Mouse (Mus musculus): ENCODE measurements around the gene Tnip1.
A peak's percentile ranks its signal among the peaks of the same experiment; 100 is the strongest.

Gene Tnip1

GRCm38 (mm10) chr11:54930318-54930979 lies 32.3 kb downstream of the Tnip1 start:
- peak; percentile 65 for DNase-seq

GRCm38 (mm10) chr11:54929744-54930143 lies 33.0 kb downstream of the Tnip1 start:
- no peak for DNase-seq

- no peak for DNase-seq
These were observed 33.4 kb downstream of the Tnip1 start for GRCm38 (mm10) chr11:54929290-54929689.

DNA sequence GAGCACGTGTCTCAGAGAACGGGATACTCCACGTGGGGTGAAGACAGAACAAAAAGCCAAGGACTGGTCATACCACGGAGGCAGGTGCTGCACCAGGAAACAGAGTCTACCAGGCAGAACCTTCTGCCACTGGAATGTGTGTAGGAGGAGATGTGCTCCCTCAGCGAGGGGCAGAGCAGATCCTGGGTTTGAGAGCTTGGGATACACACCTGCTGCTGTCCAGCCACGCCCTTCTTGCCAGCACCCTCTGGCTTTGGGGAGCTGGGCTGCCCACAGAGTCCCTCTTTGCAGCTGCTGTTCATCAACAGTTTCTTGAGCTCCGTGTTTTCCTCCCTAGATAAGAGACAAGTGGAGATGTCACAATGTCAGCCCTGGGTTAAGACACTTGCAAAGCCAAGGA lies 33.8 kb downstream of the Tnip1 start:
- DNase-seq = no peak

GRCm38 (mm10) chr11:54928219-54928618 lies 34.5 kb downstream of the Tnip1 start:
- no peak for DNase-seq

DNA sequence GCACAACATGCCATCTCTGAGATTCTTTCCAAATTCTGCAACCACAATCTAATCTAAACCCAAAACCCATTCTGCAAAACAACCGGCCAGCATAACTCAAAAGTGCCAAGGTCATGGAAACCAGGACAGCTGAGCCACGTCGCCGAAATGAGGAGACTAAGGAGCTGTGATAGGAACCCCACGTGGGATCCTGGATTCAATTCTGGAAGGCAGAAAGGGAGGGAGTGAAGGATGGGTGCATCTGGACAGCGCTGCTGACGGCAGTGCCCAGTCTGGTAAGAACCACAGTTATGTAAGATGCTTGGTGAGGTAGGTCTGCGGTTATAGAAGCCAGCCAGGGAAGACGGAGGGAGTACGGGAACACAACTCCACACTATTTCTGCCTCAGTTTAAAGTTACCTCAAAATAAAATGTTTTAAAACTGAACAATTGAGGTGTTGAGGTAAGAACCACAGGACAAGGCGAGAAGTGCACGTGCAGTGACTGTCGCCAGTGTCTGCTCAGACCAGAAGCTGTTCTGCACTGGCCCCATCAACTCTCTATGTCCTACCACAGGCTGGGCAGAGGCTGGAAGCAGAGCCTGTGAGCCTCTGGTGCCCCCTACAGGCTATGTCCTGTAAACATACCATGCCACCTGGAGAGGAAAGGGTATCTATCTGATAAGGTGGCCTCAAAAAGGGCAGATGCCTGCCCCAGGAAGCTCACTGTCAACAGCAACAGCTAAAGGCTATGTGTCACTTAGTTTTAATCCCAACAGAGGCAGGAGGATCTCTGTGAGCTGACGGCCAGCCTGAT lies 35.2 kb downstream of the Tnip1 start:
- DNase-seq = peak; percentile 80

GRCm38 (mm10) chr11:54924145-54924544 lies 38.6 kb downstream of the Tnip1 start:
- no peak for DNase-seq

GRCm38 (mm10) chr11:54922488-54922887 lies 40.2 kb downstream of the Tnip1 start:
- no peak for DNase-seq

- DNase-seq = no peak
These were observed 40.9 kb downstream of the Tnip1 start for GRCm38 (mm10) chr11:54921798-54922197.

- DNase-seq = no peak
These were observed 41.6 kb downstream of the Tnip1 start for GRCm38 (mm10) chr11:54920973-54921580.

- DNase-seq = no peak
These were observed 42.4 kb downstream of the Tnip1 start for GRCm38 (mm10) chr11:54920127-54920972.

- DNase-seq = no peak
These were observed 44.4 kb downstream of the Tnip1 start for GRCm38 (mm10) chr11:54918273-54918672.

- no peak for DNase-seq
These were observed 45.3 kb downstream of the Tnip1 start for GRCm38 (mm10) chr11:54917461-54917860.

- no peak for DNase-seq
These were observed 48.9 kb downstream of the Tnip1 start for GRCm38 (mm10) chr11:54913841-54914240.

GRCm38 (mm10) chr11:54912503-54913316 lies 50.0 kb downstream of the Tnip1 start:
- no peak for DNase-seq

DNA sequence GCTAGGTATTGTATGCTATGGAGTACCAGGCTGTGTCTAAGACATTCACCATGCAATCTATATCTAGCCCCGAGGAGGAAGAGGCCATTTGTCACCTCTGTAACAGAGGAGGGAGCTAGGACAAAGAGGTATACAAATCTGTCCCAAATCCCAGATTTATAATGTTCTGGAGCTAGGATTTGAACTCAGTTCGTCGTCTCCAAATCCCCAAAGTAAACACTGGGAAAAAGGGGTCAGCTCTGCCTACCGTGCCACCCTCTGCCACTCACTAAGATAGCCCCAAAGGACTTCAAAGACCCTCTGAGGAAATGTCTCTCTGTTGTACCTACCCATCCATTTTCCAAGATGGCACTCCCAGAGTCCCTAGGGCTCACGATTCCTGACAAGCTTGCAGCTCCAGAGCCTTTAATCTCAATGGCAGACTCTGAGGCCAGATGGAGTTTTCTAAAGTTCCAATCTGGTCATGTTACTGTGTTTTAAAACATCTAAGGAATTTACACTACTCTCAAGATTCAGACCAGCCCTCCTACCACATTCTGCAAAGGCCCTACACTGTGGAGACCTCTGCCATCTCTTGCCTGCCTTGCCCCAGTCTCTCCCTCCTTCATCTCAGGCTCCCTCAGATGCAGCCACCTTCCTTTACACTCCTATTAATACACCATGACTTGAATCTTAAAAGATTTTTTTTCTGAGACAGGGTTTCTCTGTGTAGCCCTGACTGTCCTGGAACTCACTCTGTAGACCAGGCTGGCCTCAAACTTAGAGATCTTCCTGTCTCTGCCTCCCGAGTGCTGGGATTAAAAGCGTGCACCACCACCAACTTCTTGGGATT lies 50.8 kb downstream of the Tnip1 start:
- DNase-seq = no peak

GRCm38 (mm10) chr11:54911201-54911600 lies 51.5 kb downstream of the Tnip1 start:
- peak; percentile 60 for DNase-seq

GRCm38 (mm10) chr11:54910081-54910665 lies 52.5 kb downstream of the Tnip1 start:
- peak; percentile 23 for DNase-seq

- DNase-seq = no peak
These were observed 53.4 kb downstream of the Tnip1 start for GRCm38 (mm10) chr11:54909273-54909672.

DNA sequence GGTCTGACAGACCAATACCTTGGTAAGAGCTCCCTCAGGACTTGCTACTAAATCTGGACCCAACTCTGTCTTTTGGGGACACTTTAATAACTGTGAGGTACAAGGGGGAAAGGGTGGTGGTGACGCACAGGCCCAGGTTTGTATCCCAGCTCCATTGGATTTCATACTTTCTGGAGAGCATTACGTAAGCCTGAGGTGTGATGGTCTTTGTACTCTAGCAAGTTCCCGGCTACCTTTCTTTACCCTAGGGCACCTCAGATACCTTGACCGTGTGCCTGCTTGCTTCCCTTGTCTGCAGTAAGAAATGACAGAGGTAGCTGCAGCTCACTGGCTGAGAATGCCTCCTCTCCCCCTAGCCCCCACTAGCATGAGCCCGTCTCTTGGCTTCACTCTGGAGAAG lies 55.5 kb downstream of the Tnip1 start:
- no peak for DNase-seq

DNA sequence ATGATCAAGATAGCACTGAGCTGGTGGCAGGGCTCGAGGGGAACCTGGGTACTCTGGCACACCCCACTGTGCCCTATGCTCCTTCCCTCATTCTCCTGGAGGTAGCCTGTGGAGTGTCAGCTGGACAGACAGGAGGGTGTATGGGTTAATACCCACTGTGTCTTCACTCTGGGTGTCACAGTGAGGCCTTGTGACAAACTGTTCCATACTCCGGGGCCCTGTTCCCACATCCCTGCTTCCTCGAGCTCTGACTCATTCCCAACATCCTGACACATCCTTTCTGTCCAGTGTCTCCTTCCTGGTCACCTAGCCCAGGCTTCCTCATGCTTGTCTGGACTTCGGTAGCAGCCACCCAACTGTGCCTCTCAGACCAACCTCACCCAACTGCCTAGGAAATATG lies 56.3 kb downstream of the Tnip1 start:
- no peak for DNase-seq

Measured in kidney, postnatal 14 days (tissue).